Mouse (Mus musculus) 3T3-L1 (cell line): ENCODE data around the gene Usp2.

Experiments used
- DNase-seq: peaks from one replicate; pipeline ENCODE4 v3.0.0-alpha.2; 2015; ENCODE audit warnings: low read depth, low spot score

The Usp2 gene

DNA sequence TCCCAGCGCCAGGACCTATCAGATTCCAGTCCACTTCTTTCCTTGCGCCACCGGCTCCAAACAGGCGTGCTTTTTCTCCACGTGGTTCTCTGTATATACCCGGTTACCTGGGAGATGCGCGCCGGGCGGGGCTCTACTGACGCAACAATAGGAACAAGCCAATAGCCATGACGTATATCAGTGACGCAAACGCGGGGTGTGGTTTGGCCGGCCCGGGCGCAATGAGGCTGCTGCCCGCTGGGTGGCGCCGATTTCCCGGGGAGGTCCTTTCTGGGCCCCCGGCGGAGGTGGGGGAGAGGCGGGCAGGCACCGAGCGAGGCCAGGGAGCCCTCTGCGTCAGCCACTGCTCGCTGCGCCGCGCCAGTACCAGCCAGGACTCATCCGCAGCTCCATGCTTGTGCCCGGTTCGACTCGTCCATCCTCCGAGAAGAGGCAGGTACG is at the start of gene Usp2:
Usp2 (plus strand) TSS at position 237 of the 441 bp plus-strand sequence.
- peak; percentile 96 for DNase-seq

DNA sequence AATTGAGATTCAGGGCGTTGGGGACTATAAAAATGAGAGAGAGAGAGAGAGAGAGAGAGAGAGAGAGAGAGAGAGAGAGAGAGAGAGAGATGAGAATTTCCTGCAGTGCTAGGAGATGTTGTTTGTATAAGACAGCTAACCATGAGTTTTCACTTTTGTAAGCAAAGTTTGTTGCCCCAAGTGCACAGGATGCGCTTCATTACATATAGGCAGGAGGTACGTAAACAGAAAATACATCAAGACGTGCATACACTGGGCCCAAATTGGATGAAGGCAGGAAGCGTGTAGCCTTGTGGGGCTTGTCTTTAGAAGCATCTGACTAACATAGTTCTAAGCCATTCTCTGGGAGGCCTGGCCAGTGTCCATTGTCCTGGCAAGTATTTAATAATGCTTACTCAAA is 49.0 kb upstream of the Usp2 start:
- no peak for DNase-seq

DNA sequence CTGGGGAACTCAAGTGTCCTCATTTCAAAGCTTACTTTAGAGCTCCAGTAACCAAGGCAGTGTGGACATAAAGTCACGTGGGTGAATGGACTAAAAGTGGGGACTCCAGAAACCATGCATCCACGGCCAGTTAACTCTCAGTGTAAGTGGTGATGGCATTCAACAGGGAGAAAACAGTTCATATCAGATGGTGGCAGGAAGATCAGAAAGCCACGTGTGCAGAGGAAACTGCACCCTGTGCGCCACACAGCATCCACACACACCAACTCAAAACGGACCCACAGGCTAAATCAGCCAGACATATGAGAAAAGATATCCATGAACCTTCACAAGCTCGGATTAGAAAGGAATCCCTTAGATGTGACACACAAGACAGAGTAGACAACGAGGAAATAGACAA is 46.8 kb upstream of the Usp2 start:
- no peak for DNase-seq

DNA sequence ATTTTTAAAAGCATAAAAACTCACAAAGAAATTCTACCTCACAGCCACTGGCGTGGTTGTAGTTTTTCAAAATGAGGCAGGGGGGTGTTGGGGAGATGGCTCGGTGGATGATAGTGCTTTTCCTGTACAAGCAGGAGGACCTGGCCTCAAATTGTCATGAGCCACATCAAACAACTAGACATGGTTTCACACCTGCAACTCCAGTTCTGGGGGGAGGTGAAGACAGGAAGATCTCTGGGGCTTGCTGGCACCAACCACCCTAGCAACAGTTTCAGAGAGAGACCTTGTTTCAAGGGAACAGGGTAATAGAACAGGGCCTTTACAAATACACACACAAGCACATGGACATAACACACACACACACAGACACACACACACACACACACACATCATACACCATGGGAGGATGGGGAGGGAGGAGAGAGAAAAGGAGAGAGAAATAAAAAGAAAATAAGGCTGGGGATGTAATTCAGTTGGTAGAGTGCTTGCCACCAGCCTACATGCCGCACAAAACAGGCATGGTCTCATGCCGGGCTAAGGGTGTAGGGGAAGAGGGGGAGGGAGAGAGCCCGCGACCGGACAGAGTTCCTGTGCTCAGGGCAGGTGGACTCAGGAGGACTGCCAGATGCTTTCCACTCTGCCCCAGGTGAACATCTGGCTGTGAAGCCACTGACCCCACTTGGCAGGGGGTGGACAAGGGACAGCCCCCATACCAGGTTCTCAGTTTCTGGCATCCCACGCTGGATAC is 44.5 kb upstream of the Usp2 start:
- DNase-seq, result no peak

GRCm38 (mm10) chr9:44024096-44024495 is 42.7 kb upstream of the Usp2 start:
- no peak for DNase-seq

DNA sequence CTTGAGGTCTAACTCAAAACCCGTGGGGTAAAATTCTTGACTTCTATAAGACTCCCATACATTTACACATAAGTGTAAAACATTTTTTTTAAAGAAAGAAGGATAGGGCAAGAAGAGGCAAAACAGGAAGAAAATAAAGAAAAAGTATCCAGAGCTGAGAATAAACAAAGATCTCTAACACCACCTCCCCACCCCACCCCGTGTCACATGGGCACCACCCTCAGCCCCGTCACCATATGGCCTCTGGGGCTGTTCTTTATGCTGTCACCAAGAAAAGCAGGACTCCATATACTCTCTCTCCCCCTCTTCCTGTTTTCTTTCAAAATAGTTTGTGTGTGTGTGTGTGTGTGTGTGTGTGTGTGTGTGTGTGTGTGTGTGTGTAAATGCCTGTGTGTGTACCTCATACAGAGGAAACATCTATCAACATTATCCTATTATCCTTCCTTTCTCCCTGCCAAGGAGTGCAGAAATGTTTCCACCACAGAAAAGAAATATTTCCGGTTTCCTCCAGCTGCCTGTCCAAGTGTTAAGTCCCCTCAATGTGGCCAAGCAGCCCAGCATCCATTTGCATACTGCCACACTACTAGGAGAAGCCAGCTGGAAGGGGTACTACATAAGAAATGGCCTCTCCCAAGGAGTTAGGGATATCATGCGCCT is 37.1 kb upstream of the Usp2 start:
- peak; percentile 21 for DNase-seq

DNA sequence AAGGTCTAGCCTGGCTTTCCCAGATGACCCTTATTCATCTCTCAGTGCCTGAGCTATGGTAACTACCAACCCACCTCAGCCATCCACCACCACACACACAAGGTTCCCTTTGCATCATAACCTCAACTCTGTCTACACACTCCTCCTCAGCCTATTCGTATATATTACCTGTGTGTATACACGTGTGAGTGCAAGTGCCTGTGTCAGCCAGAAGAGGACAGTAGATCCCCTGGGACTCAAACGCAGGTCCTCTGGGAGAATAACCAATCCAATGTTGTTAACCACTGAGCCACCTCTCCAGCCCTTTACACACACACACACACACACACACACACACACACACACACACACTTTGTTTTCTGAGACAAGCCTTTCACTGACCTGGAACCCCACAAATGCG is 36.2 kb upstream of the Usp2 start:
- no peak for DNase-seq

- DNase-seq, result no peak
Observed at GRCm38 (mm10) chr9:44031079-44031478, 35.7 kb upstream of the Usp2 start.

DNA sequence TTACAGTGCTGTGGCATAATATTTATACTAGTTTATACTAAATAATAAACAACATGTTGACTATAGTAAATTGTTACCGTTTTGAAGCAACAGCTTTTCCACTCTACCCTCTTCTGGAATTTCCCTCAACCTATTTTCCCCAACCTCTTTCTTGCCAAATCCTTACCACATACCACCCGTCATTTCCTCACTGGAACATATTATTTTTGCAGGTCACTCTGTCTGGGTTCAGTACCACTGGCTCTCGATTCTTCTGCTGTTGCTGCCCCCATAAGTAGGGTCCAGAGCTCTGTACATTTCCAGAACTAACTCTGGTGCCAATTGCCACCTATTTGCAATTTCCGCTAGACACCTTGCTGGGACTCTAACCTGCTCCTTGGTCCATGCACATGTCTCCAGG is 34.9 kb upstream of the Usp2 start:
- DNase-seq, result no peak

DNA sequence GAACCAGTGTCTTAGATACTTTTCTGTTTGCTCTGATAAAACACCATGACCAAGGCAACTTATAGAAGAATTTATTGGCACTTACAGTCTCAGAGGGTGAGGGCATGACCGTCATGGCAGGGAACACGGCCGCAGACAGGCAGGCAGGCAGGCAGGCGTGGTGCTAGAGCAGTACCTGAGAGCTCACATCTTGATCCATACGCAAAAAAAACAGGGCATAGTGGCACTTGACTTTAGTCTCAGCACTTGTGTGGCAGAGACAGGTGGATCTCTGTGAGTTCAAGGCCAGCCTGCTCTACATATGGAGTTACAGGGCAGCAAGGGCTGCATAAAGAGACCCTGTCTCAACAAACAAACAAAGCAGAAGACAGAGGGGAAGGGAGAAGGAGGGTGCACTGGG is 33.5 kb upstream of the Usp2 start:
- no peak for DNase-seq

DNA sequence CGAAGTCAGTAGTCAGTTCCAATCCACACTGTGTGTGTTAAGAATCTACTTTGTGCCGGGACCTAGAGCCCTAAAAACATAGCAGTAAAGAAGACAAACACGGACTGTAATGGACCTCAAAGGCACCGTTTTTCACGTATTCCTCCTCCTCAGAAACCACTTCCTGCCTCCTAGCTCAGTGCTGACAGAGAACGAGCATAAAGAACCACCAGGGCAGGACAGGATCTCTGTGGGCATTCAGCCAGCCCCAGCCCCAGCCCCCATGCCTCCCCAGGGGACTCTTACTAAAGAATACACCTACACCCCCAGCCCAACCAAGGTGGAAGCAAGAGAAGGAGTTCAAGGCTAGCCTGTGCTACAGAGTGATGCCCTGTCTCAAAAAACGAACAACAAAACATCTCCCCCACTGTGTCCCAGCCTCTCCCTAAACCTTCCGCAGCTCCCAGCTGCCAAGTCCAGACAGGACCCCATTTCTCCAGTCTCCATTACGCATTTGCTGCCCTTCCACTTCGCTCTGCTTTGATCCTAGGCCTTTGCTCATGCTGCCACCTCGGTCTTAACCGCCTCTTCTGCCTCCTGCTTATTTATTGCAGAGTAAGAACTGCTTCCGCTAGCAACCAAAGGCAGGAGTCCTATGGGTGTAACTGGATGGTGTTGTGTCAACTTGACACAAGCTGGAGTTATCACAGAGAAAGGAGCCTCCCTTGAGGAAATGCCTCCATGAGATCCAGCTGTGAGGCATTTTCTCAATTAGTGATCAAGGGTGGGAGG is 32.7 kb upstream of the Usp2 start:
- DNase-seq, result no peak

DNA sequence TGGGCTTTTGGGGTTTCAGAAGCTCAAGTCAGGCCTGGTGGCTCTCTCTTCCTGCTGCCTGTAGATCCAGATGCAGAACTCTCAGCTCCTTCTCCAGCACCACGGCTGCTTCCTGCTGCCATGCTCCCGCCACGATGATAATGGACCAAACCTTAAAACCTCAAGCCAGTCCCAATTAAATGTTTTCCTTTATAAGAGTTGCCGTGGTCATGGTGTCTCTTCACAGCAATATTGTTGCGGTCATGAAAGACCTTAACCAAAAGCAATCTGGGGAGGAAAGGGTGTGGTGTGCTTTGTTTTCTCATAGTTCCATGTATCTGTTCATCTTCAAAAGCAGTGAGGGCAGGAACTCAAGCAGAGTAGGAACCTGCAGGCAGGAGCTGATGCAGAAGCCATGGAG is 29.7 kb upstream of the Usp2 start:
- DNase-seq, result no peak

GRCm38 (mm10) chr9:44041511-44042395 is 25.1 kb upstream of the Usp2 start:
- no peak for DNase-seq

- DNase-seq, result no peak
Observed at GRCm38 (mm10) chr9:44042396-44042680, 24.5 kb upstream of the Usp2 start.

DNA sequence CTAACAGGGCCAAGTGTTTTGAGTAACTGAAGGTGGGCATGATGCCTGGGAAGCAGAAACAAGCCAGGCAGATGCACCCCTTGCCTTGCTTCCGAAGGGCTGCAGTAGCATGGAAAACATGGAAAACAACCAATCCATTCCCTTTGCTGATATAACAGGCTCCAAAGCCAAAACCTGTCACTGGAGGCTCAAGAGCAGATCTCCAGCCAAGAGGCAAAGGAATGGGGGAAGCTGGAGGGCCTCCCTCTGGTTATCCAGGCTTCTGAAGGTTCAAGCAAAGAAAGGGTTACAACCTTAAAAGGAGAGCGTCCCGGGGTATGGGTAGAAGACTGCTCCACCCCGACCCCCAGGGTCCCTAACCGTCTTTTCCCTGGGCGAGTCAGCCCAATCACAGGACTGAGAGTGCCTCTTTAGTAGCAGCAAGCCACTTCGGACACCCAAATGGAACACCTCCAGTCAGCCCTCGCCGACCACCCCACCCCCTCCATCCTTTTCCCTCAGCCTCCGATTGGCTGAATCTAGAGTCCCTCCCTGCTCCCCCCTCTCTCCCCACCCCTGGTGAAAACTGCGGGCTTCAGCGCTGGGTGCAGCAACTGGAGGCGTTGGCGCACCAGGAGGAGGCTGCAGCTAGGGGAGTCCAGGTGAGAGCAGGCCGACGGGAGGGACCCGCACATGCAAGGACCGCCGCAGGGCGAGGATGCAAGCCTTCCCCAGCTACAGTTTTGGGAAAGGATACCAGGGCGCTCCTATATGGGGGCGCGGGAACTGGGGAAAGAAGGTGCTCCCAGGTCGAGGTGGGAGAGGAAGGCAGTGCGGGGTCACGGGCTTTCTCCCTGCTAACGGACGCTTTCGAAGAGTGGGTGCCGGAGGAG is 23.7 kb upstream of the Usp2 start, which contains the start of gene Thy1:
Thy1 (plus strand) TSS at position 549 of the 872 bp plus-strand sequence.
- DNase-seq, result peak; percentile 67

GRCm38 (mm10) chr9:44043708-44044425 is 23.0 kb upstream of the Usp2 start:
- no peak for DNase-seq

DNA sequence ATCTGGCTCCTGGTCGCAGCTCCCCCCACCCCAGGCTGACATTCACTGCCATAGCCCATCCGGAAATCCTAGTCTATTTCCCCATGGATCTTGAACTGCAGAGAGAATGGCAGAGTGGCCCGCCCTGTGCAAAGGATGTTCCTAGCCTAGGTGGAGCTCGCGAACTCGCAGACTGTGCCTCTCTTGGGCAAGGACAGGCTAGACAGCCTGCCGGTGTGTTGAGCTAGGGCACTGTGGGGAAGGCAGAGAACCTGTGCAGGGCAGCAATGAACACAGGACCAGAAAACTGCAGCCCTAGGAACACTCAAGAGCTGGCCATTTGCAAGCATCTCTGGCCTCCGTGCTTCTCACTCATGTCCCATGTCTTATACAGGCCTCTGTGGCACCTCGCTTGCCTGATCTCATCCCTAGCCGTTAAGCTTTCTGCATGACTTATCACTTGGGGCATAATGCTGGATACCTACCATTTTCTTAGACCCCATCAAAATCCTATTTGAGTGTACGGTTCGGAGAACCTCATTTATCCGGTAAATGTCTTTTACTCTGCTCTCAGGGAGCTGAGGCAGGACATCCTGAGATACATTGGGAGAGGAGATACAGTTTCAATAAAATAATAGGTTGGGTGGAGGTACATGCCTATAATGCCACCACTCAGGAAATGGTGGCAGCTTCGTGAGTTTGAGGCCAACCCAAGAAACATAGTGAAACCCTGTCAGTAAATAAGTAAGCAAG is 22.2 kb upstream of the Usp2 start:
- peak; percentile 24 for DNase-seq

DNA sequence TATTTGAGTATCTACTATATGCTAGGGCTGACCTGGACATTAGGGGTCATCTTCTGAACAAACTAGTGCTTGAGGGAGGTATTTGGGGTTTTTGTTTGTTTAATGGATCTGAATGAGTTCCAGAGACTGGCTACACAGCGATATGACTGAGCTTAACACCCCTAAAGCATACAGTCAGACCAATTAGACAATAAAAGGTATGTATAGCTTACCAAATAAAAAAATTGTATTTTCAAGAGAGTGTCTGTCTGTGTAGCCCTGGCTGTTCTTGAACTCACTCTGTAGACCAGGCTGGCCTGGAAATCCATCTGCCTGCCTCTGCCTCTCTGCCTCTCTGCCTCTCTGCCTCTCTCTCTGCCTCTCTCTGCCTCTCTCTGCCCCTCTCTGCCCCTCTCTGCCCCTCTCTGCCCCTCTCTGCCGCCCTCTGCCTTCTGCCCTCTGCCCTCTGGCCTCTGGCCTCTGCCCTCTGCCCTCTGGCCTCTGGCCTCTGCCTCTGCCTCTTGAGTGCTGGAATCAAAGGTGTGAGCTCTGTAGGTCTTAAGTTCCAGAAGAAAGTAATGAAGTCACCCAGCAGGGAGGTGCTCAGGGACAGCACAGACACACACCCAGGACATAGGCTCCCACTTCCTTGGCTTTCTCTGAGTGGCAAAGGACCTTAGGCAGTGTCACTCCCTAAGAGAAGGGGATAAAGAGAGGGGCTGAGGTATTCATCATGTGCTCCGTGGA is 21.5 kb upstream of the Usp2 start:
- no peak for DNase-seq

DNA sequence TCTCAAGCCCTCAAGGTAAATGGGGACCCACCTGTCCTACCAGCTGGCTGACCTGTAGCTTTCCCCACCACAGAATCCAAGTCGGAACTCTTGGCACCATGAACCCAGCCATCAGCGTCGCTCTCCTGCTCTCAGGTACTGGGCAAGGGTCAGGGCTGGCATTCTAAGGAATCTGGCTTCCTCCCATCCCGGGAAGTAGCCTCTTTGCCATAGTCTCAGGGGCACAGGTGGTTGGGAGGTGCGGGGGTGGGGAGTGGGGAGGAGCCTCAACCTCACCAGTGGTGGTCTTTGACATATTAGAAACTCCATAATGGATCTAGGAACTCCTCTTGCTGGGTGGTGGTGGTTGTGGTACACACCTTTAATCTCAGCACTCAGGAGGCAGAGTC is 20.9 kb upstream of the Usp2 start:
- DNase-seq, result no peak
